Mouse (Mus musculus): ENCODE measurements at regions not wholly inside any gene's neighbourhood (a gene's known extent, or its start where the extent isn't known, plus 50 kb on each side); places are given as distances from the start of the nearest gene placed in this dataset.

GRCm38 (mm10) chr3:8751356-8751755 is 858.5 kb downstream of the Zfp704 start:
- intact Hi-C loops (cut with DNase I), result no loop called here
- DNase-seq (ENCODE audit: extremely low spot score in 1 of 2, low spot score in 2 of 2), result no peak

- DNase-seq (ENCODE audit: extremely low spot score in 1 of 2, low spot score in 2 of 2), result no peak
- intact Hi-C loops (cut with DNase I), result no loop called here
Measured at GRCm38 (mm10) chr3:8750858-8751257, 859.0 kb downstream of the Zfp704 start.

- intact Hi-C loops (cut with DNase I), result no loop called here
- no peak for DNase-seq (ENCODE audit: extremely low spot score in 1 of 2, low spot score in 2 of 2)
Measured at GRCm38 (mm10) chr3:8750162-8750561, 859.7 kb downstream of the Zfp704 start.

- intact Hi-C loops (cut with DNase I), result no loop called here
- DNase-seq (ENCODE audit: extremely low spot score in 1 of 2, low spot score in 2 of 2), result no peak
Measured at GRCm38 (mm10) chr3:8747201-8747600, 862.7 kb downstream of the Zfp704 start.

GRCm38 (mm10) chr3:8746677-8747076 is 863.2 kb downstream of the Zfp704 start:
- DNase-seq (ENCODE audit: extremely low spot score in 1 of 2, low spot score in 2 of 2), result no peak
- intact Hi-C loops (cut with DNase I), result no loop called here

- no peak for DNase-seq (ENCODE audit: extremely low spot score in 1 of 2, low spot score in 2 of 2)
Measured at GRCm38 (mm10) chr3:8746037-8746436, 863.8 kb downstream of the Zfp704 start.

GRCm38 (mm10) chr3:8744857-8745256 is 865.0 kb downstream of the Zfp704 start:
- intact Hi-C loops (cut with DNase I), result no loop called here

More at GRCm38 (mm10) chr3:8746037-8746436, 863.8 kb downstream of the Zfp704 start:
- intact Hi-C loops (cut with DNase I), result no loop called here

GRCm38 (mm10) chr3:8743650-8744049 is 866.2 kb downstream of the Zfp704 start:
- intact Hi-C loops (cut with DNase I), result no loop called here
- DNase-seq (ENCODE audit: extremely low spot score in 1 of 2, low spot score in 2 of 2), result no peak

More at GRCm38 (mm10) chr3:8744857-8745256, 865.0 kb downstream of the Zfp704 start:
- DNase-seq (ENCODE audit: extremely low spot score in 1 of 2, low spot score in 2 of 2), result no peak

GRCm38 (mm10) chr3:8741266-8742023 is 868.4 kb downstream of the Zfp704 start:
- intact Hi-C loops (cut with DNase I), result no loop called here
- no peak for DNase-seq (ENCODE audit: extremely low spot score in 1 of 2, low spot score in 2 of 2)

- intact Hi-C loops (cut with DNase I), result no loop called here
- DNase-seq (ENCODE audit: extremely low spot score in 1 of 2, low spot score in 2 of 2), result no peak
Measured at GRCm38 (mm10) chr3:8740710-8741109, 869.2 kb downstream of the Zfp704 start.

GRCm38 (mm10) chr3:8739299-8739698 is 870.6 kb downstream of the Zfp704 start:
- DNase-seq (ENCODE audit: extremely low spot score in 1 of 2, low spot score in 2 of 2), result no peak
- intact Hi-C loops (cut with DNase I), result no loop called here

GRCm38 (mm10) chr3:8736239-8736953 is 873.5 kb downstream of the Zfp704 start:
- intact Hi-C loops (cut with DNase I), result no loop called here
- DNase-seq (ENCODE audit: extremely low spot score in 1 of 2, low spot score in 2 of 2), result no peak

- no peak for DNase-seq (ENCODE audit: extremely low spot score in 1 of 2, low spot score in 2 of 2)
- intact Hi-C loops (cut with DNase I), result no loop called here
Measured at GRCm38 (mm10) chr3:8734096-8734495, 875.8 kb downstream of the Zfp704 start.

GRCm38 (mm10) chr3:8731398-8731797 is 878.5 kb downstream of the Zfp704 start:
- DNase-seq (ENCODE audit: extremely low spot score in 1 of 2, low spot score in 2 of 2), result no peak
- intact Hi-C loops (cut with DNase I), result no loop called here

GRCm38 (mm10) chr3:8721628-8722594 is 888.0 kb downstream of the Zfp704 start:
- DNase-seq (ENCODE audit: extremely low spot score in 1 of 2, low spot score in 2 of 2), result no peak
- intact Hi-C loops (cut with DNase I), result no loop called here

GRCm38 (mm10) chr3:8720586-8721100 is 889.2 kb downstream of the Zfp704 start:
- DNase-seq (ENCODE audit: extremely low spot score in 1 of 2, low spot score in 2 of 2), result no peak
- intact Hi-C loops (cut with DNase I), result no loop called here

GRCm38 (mm10) chr3:8718206-8718605 is 891.7 kb downstream of the Zfp704 start:
- DNase-seq (ENCODE audit: extremely low spot score in 1 of 2, low spot score in 2 of 2), result no peak
- intact Hi-C loops (cut with DNase I), result no loop called here

- intact Hi-C loops (cut with DNase I), result no loop called here
- DNase-seq (ENCODE audit: extremely low spot score in 1 of 2, low spot score in 2 of 2), result peak in 1 of 2 experiments; percentile 38
Measured at GRCm38 (mm10) chr3:8717334-8717812, 892.5 kb downstream of the Zfp704 start.
